In the genomic region with DNA sequence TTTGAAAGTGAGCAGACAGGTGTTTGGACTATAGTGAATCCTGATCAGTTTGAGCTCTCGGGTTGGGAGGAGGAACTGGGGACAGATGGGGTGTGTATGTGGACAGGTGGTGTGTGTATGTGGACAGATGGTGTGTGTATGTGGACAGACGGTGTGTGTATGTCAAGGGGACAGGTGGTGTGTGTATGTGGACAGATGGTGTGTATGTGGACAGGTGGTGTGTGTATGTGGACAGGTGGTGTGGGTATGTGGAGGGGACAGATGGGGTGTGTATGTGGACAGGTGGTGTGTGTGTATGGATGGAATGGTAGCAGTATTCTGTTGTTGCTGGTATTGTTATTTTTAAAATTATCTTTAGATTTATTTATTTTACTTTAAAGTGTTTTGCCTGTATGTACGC, we compare ENCODE assay signal across 1 mouse cellular context.
TF ChIP-seq lines count a peak whose summit lies in the region.

No protein-coding gene starts in this region.

TF ChIP-seq in myocyte, 11 proteins besides CTCF, POLR2A, EP300 and RAD21 (continued from another document):
- TF ChIP-seq USF1 (IDR thresholded peaks at IDR 0.05; ENCODE audit: low read depth): no peak
- peak; percentile 25 for TF ChIP-seq TCF3 (IDR thresholded peaks at IDR 0.05; ENCODE audit: insufficient read length, low read depth)
- no peak for TF ChIP-seq TCF12 (IDR thresholded peaks at IDR 0.05; ENCODE audit: insufficient read depth, poor library complexity, severe bottlenecking)
